24 mouse cellular contexts compared by ENCODE assay signal in the genomic region with DNA sequence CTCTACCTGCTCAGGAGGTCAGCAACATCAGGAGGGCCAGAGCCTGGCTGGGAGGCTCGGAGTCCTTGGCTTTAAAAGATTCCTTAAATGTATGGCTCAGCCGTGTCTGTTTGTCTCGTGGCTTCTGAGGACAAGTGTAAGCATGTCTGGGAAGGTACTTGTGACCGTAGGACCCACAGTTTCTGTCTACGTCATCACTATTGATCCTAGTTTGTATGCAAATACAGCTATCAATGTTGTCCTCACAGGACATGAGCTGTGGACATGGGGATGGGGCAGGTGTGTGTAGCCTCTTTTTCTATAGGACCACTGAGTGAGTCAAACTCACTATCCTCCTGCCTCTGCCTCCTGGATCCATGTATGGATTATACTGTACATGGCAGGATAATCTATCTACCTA. TPM values are rescaled to one million over a fixed set of nuclear protein-coding genes. Genes with fewer than 3 reads are reported as not detected.
DNase-seq lines count a peak whose midpoint lies in the region; ATAC-seq and TF ChIP-seq lines count a peak whose summit lies in the region.
"Had no signal": no experiment of that assay in that cellular context is flagged by ENCODE, and none has a peak within 500 bp of the region (broad histone marks: within the 10 kb centered on the region; RNA-seq: fewer than 3 reads in every experiment).

No protein-coding gene starts in this region.

- no peaks in the 10 kb centered on the region for H3K27me3 ChIP-seq in liver, adult 2 months (ENCODE audit: control insufficient read depth, insufficient read depth, low read length)
- 0 out of 2 replicates have a peak, but pooled peaks cover 12% of the 10 kb centered on the region for H3K27me3 ChIP-seq in liver, embryonic 11.5 days (replicated peaks; ENCODE audit: control insufficient read depth, insufficient read depth, low read length)
- no peaks in the 10 kb centered on the region for H3K27me3 ChIP-seq in liver, postnatal 0 days (ENCODE audit: insufficient read depth, low read length)

- H3K4me1 ChIP-seq in liver, adult 2 months (ENCODE audit: control insufficient read depth, insufficient read depth, low read length): peaks cover 58% of the 10 kb centered on the region
- no peaks in the 10 kb centered on the region for H3K4me1 ChIP-seq in liver, embryonic 11.5 days (replicated peaks; ENCODE audit: control insufficient read depth, insufficient read depth, low read length)
- peaks cover 19% of the 10 kb centered on the region for H3K4me1 ChIP-seq in liver, postnatal 0 days (ENCODE audit: insufficient read depth)

- H3K79me2 ChIP-seq in liver, adult 2 months (ENCODE audit: control insufficient read depth, insufficient read depth, low read length): no peaks in the 10 kb centered on the region

- 24% methylated on average over 5 of the region's 5 CpGs for WGBS in liver, adult 2 months
- WGBS in liver, embryonic 11.5 days: 60% methylated on average over 5 of the region's 5 CpGs
- WGBS in liver, postnatal 0 days (ENCODE audit: insufficient replicate concordance): 61% methylated on average over 5 of the region's 5 CpGs

- no peak overlapping the region for H3K4me2 ChIP-seq in liver, embryonic 11.5 days
- 0 out of 2 replicates have a peak overlapping the region, but pooled peaks have one; percentile 8 for H3K4me2 ChIP-seq in liver, postnatal 0 days (ENCODE audit: low read depth, low read length)

- H3K27ac ChIP-seq in liver, adult 2 months (replicated peaks; ENCODE audit: insufficient read depth, low read depth, low read length): peak overlapping the region; percentile 93
- no peak overlapping the region for H3K27ac ChIP-seq in liver, embryonic 11.5 days (ENCODE audit: low read depth, low read length)
- H3K27ac ChIP-seq in liver, postnatal 0 days (ENCODE audit: low read depth): peak overlapping the region; percentile 85

- ATAC-seq in liver, embryonic 11.5 days (replicated peaks; ENCODE audit: low FRiP score): no peak
- peak; percentile 33 for ATAC-seq in liver, postnatal 0 days
- ATAC-seq: activated CD4-positive, CD25-positive, alpha-beta regulatory T cell, adult 4 months; CD4-positive, CD25-positive, alpha-beta regulatory T cell, adult 4 months; Patski had no signal

- no peak overlapping the region for H3K4me3 ChIP-seq in liver, adult 2 months (ENCODE audit: insufficient read depth, low read depth, low read length)
- H3K4me3 ChIP-seq in liver, embryonic 11.5 days (ENCODE audit: low read depth, low read length): no peak overlapping the region
- H3K4me3 ChIP-seq in liver, postnatal 0 days (ENCODE audit: low read depth, low read length): no peak overlapping the region

- H3K9ac ChIP-seq in liver, adult 2 months (ENCODE audit: low read depth, low read length): peak overlapping the region; percentile 71
- no peak overlapping the region for H3K9ac ChIP-seq in liver, embryonic 11.5 days (ENCODE audit: low read depth, low read length)
- H3K9ac ChIP-seq in liver, postnatal 0 days (replicated peaks): peak overlapping the region; percentile 27

- no peak for TF ChIP-seq CTCF in liver, adult 2 months (IDR thresholded peaks at IDR 0.05; ENCODE audit: low read depth, low read length)
- no peak for TF ChIP-seq CTCF in liver, postnatal 0 days (IDR thresholded peaks at IDR 0.05; ENCODE audit: low read depth)

- no peak; the same call in 1 of the 2 replicates for TF ChIP-seq EP300 in liver, postnatal 0 days (IDR thresholded peaks at IDR 0.05; ENCODE audit: low read depth)

- no peak for TF ChIP-seq POLR2A in liver, adult 2 months (IDR thresholded peaks at IDR 0.05; ENCODE audit: extremely low read depth, insufficient read depth, low read length)

- DNase-seq in liver, adult 2 months (ENCODE audit: extremely low read depth, low read depth, low spot score): peak; percentile 97
- DNase-seq in liver, embryonic 11.5 days (ENCODE audit: low spot score): no peak
- no peak for DNase-seq in liver, postnatal 0 days
- DNase-seq in liver: no peak
- DNase-seq: adrenal gland, adult 2 months; adrenal gland, adult 8-10 months; adrenal gland, postnatal 10 days; adrenal gland, postnatal 14 days; adrenal gland, postnatal 25 days; adrenal gland, postnatal 36 days; B cell, adult 2 months; cerebellum, adult 11 months; cerebellum, adult 11-12 months; cerebellum, adult 18-20 months had no signal

- no peaks in the 10 kb centered on the region for H3K9me3 ChIP-seq in liver, embryonic 11.5 days (ENCODE audit: control insufficient read depth, low read length)
- H3K9me3 ChIP-seq in liver, postnatal 0 days (ENCODE audit: low read length): no peaks in the 10 kb centered on the region

- no peaks in the 10 kb centered on the region for H3K36me3 ChIP-seq in liver, adult 2 months (ENCODE audit: control insufficient read depth, insufficient read depth, low read length)
- no peaks in the 10 kb centered on the region for H3K36me3 ChIP-seq in liver, embryonic 11.5 days (ENCODE audit: control insufficient read depth, insufficient read depth, low read length)
- H3K36me3 ChIP-seq in liver, postnatal 0 days (replicated peaks; ENCODE audit: insufficient read depth, low read length): no peaks in the 10 kb centered on the region
- H3K36me3 ChIP-seq: G1E had no signal

RNA-seq across cellular contexts. Expression of a gene that starts 4.8 kb away (rescaled TPM):
- 2,468 and 2,488 TPM in 2 replicates for total RNA-seq in liver, adult 2 months (2014; rRNA removed)
- polyA plus RNA-seq in liver, adult 2 months (2012; rRNA removed): 240 and 585 TPM in 2 replicates
- polyA plus RNA-seq in liver, embryonic 11.5 days (2014; fragmentation: Nextera tagmentation; extraction: Ambion mirVana): 0.17 and 0.23 TPM in 2 replicates
- polyA plus RNA-seq in liver, postnatal 0 days (2015; fragmentation: Nextera tagmentation; extraction: Ambion mirVana): 414 and 703 TPM in 2 replicates
- total RNA-seq: MEL had no signal
- polyA plus RNA-seq: activated CD4-positive, CD25-positive, alpha-beta regulatory T cell, adult 4 months; brain, embryonic 14.5 days; C2C12; CD4-positive, CD25-positive, alpha-beta regulatory T cell, adult 4 months; G1E; Patski had no signal

RNA-seq across cellular contexts. Expression of a gene that starts 28.7 kb away (rescaled TPM):
- total RNA-seq in liver, adult 2 months (2014; rRNA removed): 0.27 and 0.46 TPM in 2 replicates
- 0.10 and 0.20 TPM in 2 replicates for polyA plus RNA-seq in liver, adult 2 months (2012; rRNA removed)
- polyA plus RNA-seq in liver, embryonic 11.5 days (2014; fragmentation: Nextera tagmentation; extraction: Ambion mirVana): 0.07 TPM in 1 of 2 replicates, not detected in the other
- 0.21 and 0.25 TPM in 2 replicates for polyA plus RNA-seq in liver, postnatal 0 days (2015; fragmentation: Nextera tagmentation; extraction: Ambion mirVana)
- total RNA-seq: adrenal gland, adult 18-20 months; adrenal gland, postnatal 4 days; CH12.LX; G1E; MEL had no signal
- polyA plus RNA-seq: adrenal gland, adult 2 months; brain, embryonic 14.5 days; C2C12; CD4-positive, CD25-positive, alpha-beta regulatory T cell, adult 4 months; G1E; Patski had no signal

Comparison
In these comparisons a context has a peak if more than half of its experiments do, and no peak if none do; other contexts are left out.
1. RNA of a gene that starts 4.8 kb away (polyA plus RNA-seq): 414 to 703 TPM in liver, postnatal 0 days and 240 to 585 TPM in liver, adult 2 months; 0.17 to 0.23 TPM in liver, embryonic 11.5 days; every median in the first group is over 100 times any median in the second.